Mouse (Mus musculus) monocyte, adult 2 months (primary cell): Measurements from ENCODE around the gene Lin52.
"Not testable (repeated sequence)": the region's sequence is repeated elsewhere in the genome, so short reads cannot be mapped to it uniquely, and the experiment has no call there.

Experiments used
- DNase-seq, 2 experiments: peaks; one replicate each; pipeline ENCODE4 v3.0.0; 2022; ENCODE audit warnings: low spot score in 2 of 2, low read depth in 1 of 2

Lin52 gene

GRCm38 (mm10) chr12:84533706-84534486 lies 82.7 kb downstream of the Lin52 start:
- no peak for DNase-seq

DNA sequence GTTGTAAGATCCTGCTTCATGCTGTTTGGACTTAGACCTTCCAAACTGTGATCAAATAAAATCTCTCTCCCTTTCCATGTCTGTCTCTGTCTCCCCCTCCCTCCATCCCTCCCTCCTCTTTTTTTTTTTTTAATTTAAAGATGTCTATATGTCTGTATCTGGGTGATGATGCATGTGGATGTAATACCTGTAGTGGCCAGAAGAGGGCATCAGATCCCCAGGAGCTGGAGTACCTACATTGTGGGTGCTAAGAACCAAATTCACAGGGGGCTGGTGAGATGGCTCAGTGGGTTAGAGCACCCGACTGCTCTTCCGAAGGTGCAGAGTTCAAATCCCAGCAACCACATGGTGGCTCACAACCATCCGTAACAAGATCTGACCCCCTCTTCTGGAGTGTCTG lies 88.3 kb downstream of the Lin52 start:
- not testable (repeated sequence) for DNase-seq

DNA sequence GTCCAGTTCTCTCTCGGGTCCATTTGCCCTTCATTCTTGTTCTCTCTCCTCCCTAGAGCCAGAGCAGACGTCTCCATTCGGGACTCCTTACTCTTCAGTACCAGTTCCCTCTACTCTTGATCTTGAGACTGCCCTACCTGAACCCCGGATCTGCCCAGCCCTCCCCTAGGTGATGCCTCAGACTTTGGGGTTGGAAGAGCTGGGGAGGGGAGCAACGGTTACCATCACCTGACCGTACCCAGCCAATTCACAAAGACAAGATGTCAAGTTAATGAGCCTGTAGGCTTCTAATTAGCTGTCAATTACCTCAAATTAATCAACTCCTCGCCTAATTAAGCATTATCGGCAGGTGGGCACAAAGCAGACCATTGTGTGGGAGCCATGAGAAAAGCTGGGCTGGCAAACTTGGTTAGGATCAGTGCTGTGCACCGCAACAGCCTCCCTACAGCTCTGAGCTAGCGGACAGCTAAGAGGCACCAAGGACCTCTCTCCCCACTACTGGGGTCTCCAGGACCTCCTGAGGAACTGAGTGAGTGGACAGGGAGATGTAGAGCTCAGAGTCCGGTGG lies 90.3 kb downstream of the Lin52 start:
- DNase-seq, result no peak

- peak in 1 of 2 experiments; percentile 25 for DNase-seq
These were observed 94.8 kb downstream of the Lin52 start for GRCm38 (mm10) chr12:84546028-84546427.

GRCm38 (mm10) chr12:84546577-84547085 lies 95.4 kb downstream of the Lin52 start:
- no peak for DNase-seq

GRCm38 (mm10) chr12:84548251-84548650 lies 97.0 kb downstream of the Lin52 start:
- no peak for DNase-seq

GRCm38 (mm10) chr12:84555218-84555617 lies 104.0 kb downstream of the Lin52 start:
- DNase-seq, result no peak

- no peak for DNase-seq
These were observed 111.3 kb downstream of the Lin52 start for GRCm38 (mm10) chr12:84562558-84562957.

- no peak for DNase-seq
These were observed 116.4 kb downstream of the Lin52 start for GRCm38 (mm10) chr12:84567576-84567975.

DNA sequence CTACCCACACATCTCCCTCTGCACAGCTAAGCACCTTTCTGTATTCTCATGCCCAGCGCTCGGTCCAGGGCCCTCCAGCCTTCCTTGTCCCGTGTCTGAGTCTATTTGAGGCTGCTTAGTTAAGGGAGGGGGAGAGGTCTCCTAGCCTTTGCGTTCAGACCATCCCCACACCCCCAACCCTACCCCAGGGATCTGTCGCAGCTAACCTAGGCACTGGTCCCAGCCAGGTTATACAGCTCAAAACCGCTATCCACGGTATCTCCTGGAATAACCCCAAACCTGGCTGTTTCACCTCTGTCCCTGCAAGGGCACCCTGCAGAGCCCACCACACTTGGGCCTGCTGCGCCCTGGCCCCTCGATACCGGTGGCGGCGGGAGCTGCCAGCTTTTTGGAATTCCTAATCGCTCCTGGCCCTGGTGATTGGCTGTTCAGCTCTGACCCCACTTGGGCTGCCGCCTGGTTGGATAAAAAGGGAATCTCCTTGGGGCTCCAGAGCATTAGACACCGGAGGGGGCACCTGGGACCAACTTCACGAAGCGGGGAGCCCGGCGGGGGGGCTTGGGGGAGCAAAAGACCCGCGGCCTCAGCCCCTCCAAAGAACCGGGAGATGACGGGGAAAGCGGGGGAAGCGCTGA lies 118.2 kb downstream of the Lin52 start, which contains the start of gene Vsx2:
Gene Vsx2 (plus strand): TSS at position 427 of the 635 bp plus-strand sequence.
- DNase-seq, result no peak

DNA sequence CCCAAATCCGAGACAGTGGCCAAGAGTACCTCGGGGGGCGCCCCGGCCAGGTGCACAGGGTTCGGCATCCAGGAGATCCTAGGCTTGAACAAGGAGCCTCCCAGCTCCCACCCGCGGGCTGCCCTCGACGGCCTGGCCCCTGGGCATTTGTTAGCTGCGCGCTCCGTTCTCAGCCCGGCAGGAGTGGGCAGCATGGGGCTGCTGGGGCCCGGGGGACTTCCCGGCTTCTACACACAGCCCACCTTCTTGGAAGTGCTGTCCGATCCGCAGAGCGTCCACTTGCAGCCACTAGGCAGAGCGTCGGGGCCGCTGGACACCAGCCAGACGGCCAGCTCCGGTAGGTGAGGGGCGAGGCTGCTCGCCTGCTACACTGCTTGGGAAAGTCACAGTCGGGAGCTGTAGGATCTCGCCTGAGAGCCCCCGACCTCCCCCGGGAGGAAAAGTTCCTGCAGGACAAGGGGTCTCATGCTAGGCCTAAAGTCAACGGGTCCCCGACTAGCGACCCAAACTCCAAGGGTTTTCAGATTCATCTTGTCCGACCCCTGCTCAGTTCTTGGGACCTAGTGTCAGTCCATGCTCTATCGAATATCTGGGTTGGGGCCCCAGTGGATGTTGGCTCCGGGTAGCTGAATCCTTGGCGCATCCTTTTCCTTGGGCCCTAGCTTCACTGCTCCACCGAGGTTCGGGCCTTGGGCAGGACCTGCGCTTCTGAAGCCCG lies 118.9 kb downstream of the Lin52 start:
- no peak for DNase-seq

DNA sequence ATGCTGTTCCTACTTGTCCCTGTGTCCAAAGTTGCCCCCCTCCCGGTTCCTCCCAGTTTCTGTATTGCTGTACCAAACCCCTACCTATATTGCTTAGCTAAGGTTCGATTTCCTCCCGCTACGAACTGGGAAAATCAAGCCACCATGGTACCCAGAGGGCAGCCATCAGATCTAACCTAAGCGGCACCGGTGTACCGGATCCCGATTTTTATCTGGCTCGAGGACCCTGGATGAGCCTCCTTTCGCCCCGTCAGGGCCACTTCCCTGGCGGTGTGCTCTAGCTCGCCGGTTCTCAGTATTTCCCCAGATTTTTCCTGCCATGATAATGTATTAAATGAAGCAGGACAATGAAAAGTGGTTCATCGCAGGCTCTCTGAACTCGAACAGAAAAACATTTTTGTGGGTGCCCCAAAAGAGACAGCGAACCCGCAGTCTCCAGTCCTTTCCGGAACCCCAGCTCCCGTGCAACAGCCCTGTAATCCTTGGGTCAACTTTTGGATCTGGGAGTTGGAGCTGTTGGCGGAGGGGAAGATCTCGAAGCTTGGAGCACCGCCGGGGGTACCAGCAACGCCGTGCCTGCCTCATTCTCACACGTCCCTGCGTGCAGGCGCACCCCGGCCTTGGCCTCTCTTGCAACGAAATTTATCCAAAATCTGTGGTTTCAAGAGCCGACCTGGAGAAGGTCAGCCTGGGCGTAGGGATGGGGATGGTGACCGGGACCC lies 119.6 kb downstream of the Lin52 start:
- no peak for DNase-seq

DNA sequence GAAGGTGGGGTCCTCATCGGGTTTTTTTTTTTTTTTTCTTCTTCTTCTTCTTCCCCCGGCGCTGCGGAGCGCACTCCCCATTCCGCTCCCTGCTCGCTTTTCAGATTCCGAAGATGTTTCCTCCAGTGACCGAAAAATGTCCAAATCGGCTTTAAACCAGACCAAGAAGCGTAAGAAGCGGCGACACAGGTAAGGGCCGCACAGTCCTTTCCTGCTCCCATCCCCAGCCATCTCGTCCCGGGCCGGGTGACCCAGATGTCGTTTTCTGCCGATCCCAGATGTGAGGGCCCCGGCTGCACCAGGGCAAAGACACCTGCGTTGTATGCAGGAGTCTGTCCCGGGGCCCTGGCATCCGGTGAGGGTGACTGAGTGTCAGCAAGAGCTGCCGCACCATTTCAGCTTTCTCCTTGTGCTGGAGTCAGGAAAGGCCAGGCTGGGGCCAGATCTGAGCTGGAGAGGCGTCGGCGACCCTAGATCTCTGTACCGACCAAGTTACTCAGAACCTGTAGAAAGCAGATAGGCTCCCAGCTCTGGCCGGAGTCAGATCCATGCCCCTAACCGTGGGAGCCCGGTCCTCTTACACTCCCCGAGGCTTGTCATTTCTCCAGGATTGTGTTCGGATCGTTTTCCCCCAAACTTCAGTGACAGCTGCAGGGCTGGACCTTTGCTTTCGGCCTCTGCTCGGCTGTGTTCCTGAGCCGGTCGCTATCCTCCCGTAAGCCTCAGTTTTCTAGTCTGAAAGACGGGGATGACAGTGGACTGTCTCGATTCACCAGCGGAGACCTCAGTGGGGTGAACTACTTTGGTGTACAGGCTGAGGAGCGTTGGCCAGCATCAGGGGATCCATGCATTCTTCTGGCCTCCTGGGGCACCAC lies 120.5 kb downstream of the Lin52 start:
- no peak for DNase-seq

DNA sequence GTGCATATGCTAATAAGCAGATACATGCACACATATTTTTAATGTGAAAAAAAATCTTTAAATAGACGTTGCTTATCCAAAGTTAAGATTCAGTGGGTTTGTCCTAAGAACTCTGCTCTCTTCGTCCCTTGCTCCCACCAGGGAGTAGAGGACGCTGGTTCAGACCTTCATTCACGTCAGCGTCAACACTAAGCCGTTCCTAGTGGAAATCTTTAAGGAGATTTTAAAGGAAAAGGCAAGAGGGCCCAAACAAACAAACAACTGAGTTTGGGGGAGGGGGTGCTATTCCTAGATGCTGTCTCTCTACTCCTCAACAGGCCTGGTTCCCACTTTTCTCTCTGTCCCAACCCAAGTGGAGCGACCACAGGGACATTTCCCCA lies 121.1 kb downstream of the Lin52 start:
- no peak for DNase-seq

DNA sequence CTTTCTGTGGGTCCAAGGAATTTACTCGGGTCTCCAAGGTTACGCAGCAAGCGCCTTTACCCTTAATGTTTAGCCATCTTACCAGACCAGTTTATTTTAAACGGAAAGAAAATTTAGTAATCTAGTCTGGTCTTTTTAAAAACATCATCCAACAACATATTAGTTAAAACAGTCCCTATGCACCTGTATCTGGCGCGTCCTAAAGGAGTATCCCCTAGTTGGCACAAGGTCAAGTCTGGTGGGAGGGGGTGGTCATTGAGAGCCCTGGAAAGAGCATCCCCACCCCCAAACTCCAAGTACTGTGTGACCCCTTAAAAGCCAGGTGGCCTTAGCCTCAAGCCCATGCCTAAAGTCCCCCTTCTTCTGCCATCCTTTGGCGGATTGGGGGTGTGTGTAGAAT lies 121.9 kb downstream of the Lin52 start:
- no peak for DNase-seq

DNA sequence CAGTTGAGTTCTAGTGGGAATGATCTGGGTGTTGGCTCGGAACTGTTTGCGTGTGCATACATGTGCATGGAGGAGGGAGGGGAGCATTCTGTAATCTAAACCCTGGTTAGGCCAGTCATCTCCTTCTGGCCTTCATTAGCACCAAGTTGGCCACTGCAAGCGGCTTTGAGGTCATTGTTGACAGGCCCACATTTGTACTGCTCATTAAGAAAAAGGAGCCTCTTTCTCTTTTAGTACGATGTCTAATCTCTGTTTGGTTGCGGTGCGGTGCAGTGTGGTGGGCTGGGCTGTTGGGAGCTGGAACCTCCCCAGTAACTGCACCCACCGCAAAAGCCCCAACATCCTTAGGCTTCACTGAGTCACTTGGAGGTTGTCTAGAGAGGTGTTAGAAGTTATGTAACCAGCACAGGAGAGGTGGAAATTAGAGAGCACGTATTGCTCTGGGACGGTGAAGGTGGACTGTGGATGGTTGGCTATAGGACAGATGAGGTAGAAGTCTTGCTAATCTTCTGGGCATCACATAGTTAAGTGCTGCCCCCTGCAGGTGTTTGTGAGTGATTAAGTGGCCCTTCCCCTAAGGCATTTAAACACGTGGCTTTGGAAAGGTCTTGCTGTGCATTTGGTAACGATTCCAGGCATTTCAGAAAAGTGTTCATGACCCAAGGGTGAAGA lies 126.7 kb downstream of the Lin52 start:
- DNase-seq, result no peak

DNA sequence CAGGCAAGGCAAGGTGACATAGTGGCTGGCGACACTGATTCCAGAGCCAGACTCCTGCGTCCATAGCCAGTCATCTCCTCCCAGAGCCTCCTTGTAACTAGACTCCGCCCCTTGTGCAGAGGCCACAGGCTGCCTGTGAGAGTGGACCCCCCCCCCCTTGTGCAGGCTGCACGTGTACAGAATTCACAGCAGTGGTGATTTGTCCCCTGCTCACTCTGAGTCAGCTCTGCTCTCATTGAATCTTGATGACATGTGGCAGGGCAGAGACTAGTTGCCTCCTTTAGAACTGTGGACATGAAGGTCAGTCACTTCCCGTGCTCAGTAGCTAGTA lies 127.2 kb downstream of the Lin52 start:
- DNase-seq, result no peak

- no peak for DNase-seq
These were observed 130.1 kb downstream of the Lin52 start for GRCm38 (mm10) chr12:84581285-84581684.
